Mouse (Mus musculus): ENCODE measurements around the gene Tnnc2. TPM values are rescaled to one million over a fixed set of nuclear protein-coding genes. Genes with fewer than 3 reads are reported as not detected.
A peak's percentile ranks its signal among the peaks of the same experiment; 100 is the strongest.

Gene Tnnc2
- polyA plus RNA-seq, 1 experiment from 2014 or later = 6.5 TPM

- TF ChIP-seq EP300 (IDR thresholded peaks at IDR 0.05; ENCODE audit: low read depth) (no peak), CTCF (IDR thresholded peaks at IDR 0.05; ENCODE audit: low read depth) (0 out of 2 replicates have a peak, but pooled peaks have one; percentile 21)
- H3K27me3 ChIP-seq (ENCODE audit: insufficient read depth, low read length) = no peaks in the 10 kb centered on the region
- 1% methylated on average over 10 of the region's 10 CpGs for WGBS (ENCODE audit: insufficient replicate concordance)
- peaks cover 29% of the 10 kb centered on the region; the same call in 1 of the 2 replicates for H3K36me3 ChIP-seq (replicated peaks; ENCODE audit: insufficient read depth, low read length)
- H3K9me3 ChIP-seq (ENCODE audit: low read length) = no peaks in the 10 kb centered on the region
- H3K4me1 ChIP-seq (ENCODE audit: insufficient read depth) = peaks cover 12% of the 10 kb centered on the region
- peak overlapping the region; percentile 91 for H3K4me2 ChIP-seq (ENCODE audit: low read depth, low read length)
- H3K9ac ChIP-seq (replicated peaks) = peak overlapping the region; percentile 74
- H3K27ac ChIP-seq (ENCODE audit: low read depth) = peak overlapping the region; percentile 84
- ATAC-seq (peak; percentile 71), DNase-seq (peak; percentile 49)
- peak overlapping the region; percentile 75 for H3K4me3 ChIP-seq (ENCODE audit: low read depth, low read length)
Observed at GRCm38 (mm10) chr2:164823181-164823585, 43.4 kb upstream of the Tnnc2 start.

- 1% methylated on average over 32 of the region's 32 CpGs for WGBS (ENCODE audit: insufficient replicate concordance)
Observed at GRCm38 (mm10) chr2:164822636-164823165, 42.9 kb upstream of the Tnnc2 start, which contains the start of gene Zswim1. Zswim1 (plus strand) TSS chr2:164822686.

DNA sequence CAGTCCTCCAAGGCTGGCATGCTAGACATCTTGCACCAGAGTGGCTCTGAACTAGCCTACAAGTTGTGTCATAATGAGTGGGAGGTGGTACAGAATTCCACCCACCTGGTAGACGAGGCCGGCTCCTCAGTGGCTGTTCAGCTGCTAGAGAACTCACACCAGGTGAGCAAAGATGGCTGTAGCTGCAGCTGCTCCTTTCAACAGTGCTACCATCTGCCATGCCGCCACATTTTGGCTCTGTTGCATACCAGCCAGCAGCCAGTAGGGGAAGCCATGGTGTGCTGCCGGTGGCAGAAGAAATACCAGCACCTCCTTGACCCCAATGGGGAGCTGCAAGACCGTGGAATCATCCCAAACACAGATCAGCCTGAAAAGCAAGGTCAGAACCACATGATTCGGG lies 41.3 kb upstream of the Tnnc2 start:
- 83% methylated on average over 6 of the region's 6 CpGs for WGBS (ENCODE audit: insufficient replicate concordance)
- Histone ChIP-seq H3K27ac (ENCODE audit: low read depth) (no peak overlapping the region), H3K4me2 (ENCODE audit: low read depth, low read length) (no peak overlapping the region), H3K36me3 (replicated peaks; ENCODE audit: insufficient read depth, low read length) (peaks cover 21% of the 10 kb centered on the region; the same call in 1 of the 2 replicates), H3K4me1 (ENCODE audit: insufficient read depth) (peaks cover 14% of the 10 kb centered on the region), H3K9ac (replicated peaks) (no peak overlapping the region), H3K27me3 (ENCODE audit: insufficient read depth, low read length) (no peaks in the 10 kb centered on the region), H3K9me3 (ENCODE audit: low read length) (no peaks in the 10 kb centered on the region), H3K4me3 (ENCODE audit: low read depth, low read length) (no peak overlapping the region)
- DNase-seq = no peak
- ATAC-seq = no peak
- TF ChIP-seq EP300 (IDR thresholded peaks at IDR 0.05; ENCODE audit: low read depth) (no peak), CTCF (IDR thresholded peaks at IDR 0.05; ENCODE audit: low read depth) (no peak)

More at GRCm38 (mm10) chr2:164822636-164823165, 42.9 kb upstream of the Tnnc2 start, which contains the start of gene Zswim1:
- Histone ChIP-seq H3K9ac (replicated peaks) (peak within 1 kb of the TSS; percentile 74), H3K4me1 (ENCODE audit: insufficient read depth) (peaks cover 13% of the 10 kb centered on the region), H3K9me3 (ENCODE audit: low read length) (no peaks in the 10 kb centered on the region), H3K27ac (ENCODE audit: low read depth) (peak within 1 kb of the TSS; percentile 84), H3K4me3 (ENCODE audit: low read depth, low read length) (peak within 1 kb of the TSS; percentile 75), H3K4me2 (ENCODE audit: low read depth, low read length) (peak within 1 kb of the TSS; percentile 91), H3K36me3 (replicated peaks; ENCODE audit: insufficient read depth, low read length) (peaks cover 27% of the 10 kb centered on the region; the same call in 1 of the 2 replicates), H3K27me3 (ENCODE audit: insufficient read depth, low read length) (no peaks in the 10 kb centered on the region)
- peak; percentile 100 for ATAC-seq
- 0 out of 2 replicates have a peak, but pooled peaks have one; percentile 6 for TF ChIP-seq CTCF (IDR thresholded peaks at IDR 0.05; ENCODE audit: low read depth)
- no peak for TF ChIP-seq EP300 (IDR thresholded peaks at IDR 0.05; ENCODE audit: low read depth)
- DNase-seq = peak; percentile 99

DNA sequence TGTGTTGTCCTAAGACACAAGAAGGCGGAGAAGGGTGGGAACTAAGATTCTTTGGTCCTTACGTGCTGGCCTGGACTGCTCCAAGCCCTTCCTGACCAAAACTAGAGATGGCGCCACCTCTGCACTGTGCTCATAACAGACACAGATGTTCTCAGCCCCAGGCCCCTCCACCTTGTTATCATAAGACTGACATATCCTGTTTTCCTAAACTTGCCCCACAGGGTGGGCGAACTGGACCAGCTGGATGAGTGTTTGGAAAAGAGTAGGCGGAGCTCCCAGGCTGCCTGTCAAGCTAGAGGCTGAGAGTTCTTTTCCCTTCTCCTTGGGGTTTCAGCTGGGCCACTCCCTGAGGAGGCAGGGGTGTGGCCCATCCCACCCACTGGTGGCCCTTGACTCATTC lies 37.9 kb upstream of the Tnnc2 start:
- H3K27me3 ChIP-seq (ENCODE audit: insufficient read depth, low read length) = no peaks in the 10 kb centered on the region
- H3K27ac ChIP-seq (ENCODE audit: low read depth) = no peak overlapping the region
- no peak for DNase-seq
- no peak overlapping the region for H3K4me3 ChIP-seq (ENCODE audit: low read depth, low read length)
- TF ChIP-seq EP300 (IDR thresholded peaks at IDR 0.05; ENCODE audit: low read depth) (no peak), CTCF (IDR thresholded peaks at IDR 0.05; ENCODE audit: low read depth) (no peak)
- H3K9ac ChIP-seq (replicated peaks) = no peak overlapping the region
- peaks cover 12% of the 10 kb centered on the region for H3K36me3 ChIP-seq (replicated peaks; ENCODE audit: insufficient read depth, low read length)
- 82% methylated on average over 5 of the region's 5 CpGs for WGBS (ENCODE audit: insufficient replicate concordance)
- H3K4me1 ChIP-seq (ENCODE audit: insufficient read depth) = peaks cover 8% of the 10 kb centered on the region
- no peak for ATAC-seq
- no peaks in the 10 kb centered on the region for H3K9me3 ChIP-seq (ENCODE audit: low read length)
- no peak overlapping the region for H3K4me2 ChIP-seq (ENCODE audit: low read depth, low read length)

DNA sequence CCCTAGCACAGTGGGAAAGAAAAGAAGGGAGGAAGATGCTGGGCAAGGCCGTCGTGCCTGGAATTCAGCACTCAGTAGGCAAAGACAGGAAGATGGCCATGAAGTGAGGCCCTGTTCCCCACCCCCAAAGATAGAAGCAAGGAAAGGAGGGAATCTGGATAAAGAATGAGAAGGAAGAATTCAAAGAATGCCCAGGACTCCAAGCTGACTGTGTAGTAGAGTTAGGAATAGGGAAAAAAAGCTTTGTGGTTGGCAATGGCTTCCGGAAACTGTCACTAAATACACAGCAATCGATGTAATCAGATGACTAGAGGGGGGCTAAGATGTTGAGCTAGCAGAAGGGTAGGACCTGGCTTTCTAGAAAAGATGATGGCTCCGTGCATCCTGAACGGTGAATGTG lies 37.4 kb upstream of the Tnnc2 start:
- Histone ChIP-seq H3K9me3 (ENCODE audit: low read length) (no peaks in the 10 kb centered on the region), H3K36me3 (replicated peaks; ENCODE audit: insufficient read depth, low read length) (peaks cover 17% of the 10 kb centered on the region), H3K9ac (replicated peaks) (no peak overlapping the region), H3K27me3 (ENCODE audit: insufficient read depth, low read length) (no peaks in the 10 kb centered on the region), H3K27ac (ENCODE audit: low read depth) (no peak overlapping the region), H3K4me1 (ENCODE audit: insufficient read depth) (peaks cover 5% of the 10 kb centered on the region), H3K4me3 (ENCODE audit: low read depth, low read length) (no peak overlapping the region), H3K4me2 (ENCODE audit: low read depth, low read length) (no peak overlapping the region)
- WGBS (ENCODE audit: insufficient replicate concordance) = 81% methylated on average over 6 of the region's 6 CpGs
- TF ChIP-seq CTCF (IDR thresholded peaks at IDR 0.05; ENCODE audit: low read depth) = no peak
- no peak for TF ChIP-seq EP300 (IDR thresholded peaks at IDR 0.05; ENCODE audit: low read depth)
- no peak for ATAC-seq
- no peak for DNase-seq

- no peak overlapping the region for H3K9ac ChIP-seq (replicated peaks)
- 62% methylated on average over 8 of the region's 8 CpGs for WGBS (ENCODE audit: insufficient replicate concordance)
- H3K36me3 ChIP-seq (replicated peaks; ENCODE audit: insufficient read depth, low read length) = peaks cover 10% of the 10 kb centered on the region
- H3K4me3 ChIP-seq (ENCODE audit: low read depth, low read length) = no peak overlapping the region
- ATAC-seq (peak; percentile 83), DNase-seq (peak; percentile 27)
- H3K27ac ChIP-seq (ENCODE audit: low read depth) = peak overlapping the region; percentile 67; the same call in 1 of the 2 replicates
- H3K9me3 ChIP-seq (ENCODE audit: low read length) = no peaks in the 10 kb centered on the region
- TF ChIP-seq EP300 (IDR thresholded peaks at IDR 0.05; ENCODE audit: low read depth) = peak; percentile 69
- TF ChIP-seq CTCF (IDR thresholded peaks at IDR 0.05; ENCODE audit: low read depth) = no peak
- H3K4me1 ChIP-seq (ENCODE audit: insufficient read depth) = peaks cover 3% of the 10 kb centered on the region; the same call in 1 of the 2 replicates
- no peaks in the 10 kb centered on the region for H3K27me3 ChIP-seq (ENCODE audit: insufficient read depth, low read length)
- H3K4me2 ChIP-seq (ENCODE audit: low read depth, low read length) = peak overlapping the region; percentile 4; the same call in 1 of the 2 replicates
Observed at GRCm38 (mm10) chr2:164815821-164816220, 36.1 kb upstream of the Tnnc2 start.
